Mouse (Mus musculus): ENCODE measurements around the gene Pklr. TPM values are rescaled to one million over a fixed set of nuclear protein-coding genes. Genes with fewer than 3 reads are reported as not detected.

The Pklr gene
- polyA plus RNA-seq, 2 experiments, result 0.14 to 0.50 TPM

GRCm38 (mm10) chr3:89187197-89187596 lies 51.3 kb downstream of the Pklr start:
- H3K27ac ChIP-seq (replicated peaks; ENCODE audit: low read depth, low read length), result no peak overlapping the region
- peaks cover 27% of the 10 kb centered on the region for H3K36me3 ChIP-seq (ENCODE audit: control insufficient read depth, insufficient read depth, low read length)
- no peak for DNase-seq (ENCODE audit: low spot score)
- no peak overlapping the region for H3K4me2 ChIP-seq (replicated peaks; ENCODE audit: low read depth, low read length, severe bottlenecking)
- H3K9me3 ChIP-seq (ENCODE audit: control insufficient read depth, low read length), result no peaks in the 10 kb centered on the region
- H3K4me1 ChIP-seq (ENCODE audit: control insufficient read depth, insufficient read depth, low read length), result peaks cover 23% of the 10 kb centered on the region
- no peaks in the 10 kb centered on the region for H3K27me3 ChIP-seq (ENCODE audit: control insufficient read depth, insufficient read depth, low read length)
- no peak for TF ChIP-seq POLR2A (IDR thresholded peaks at IDR 0.05; ENCODE audit: borderline replicate concordance, extremely low read depth, insufficient read depth, insufficient read length)
- ATAC-seq (ENCODE audit: low FRiP score, low read depth), result no peak
- no peak overlapping the region for H3K9ac ChIP-seq (ENCODE audit: low read depth, low read length, severe bottlenecking)
- 49% methylated on average over 20 of the region's 23 CpGs for WGBS
- no peak overlapping the region for H3K4me3 ChIP-seq (replicated peaks; ENCODE audit: low read length)

GRCm38 (mm10) chr3:89187690-89188477 lies 51.9 kb downstream of the Pklr start:
- H3K4me2 ChIP-seq (replicated peaks; ENCODE audit: low read depth, low read length, severe bottlenecking), result no peak overlapping the region
- peaks cover 23% of the 10 kb centered on the region for H3K4me1 ChIP-seq (ENCODE audit: control insufficient read depth, insufficient read depth, low read length)
- 85% methylated on average over 18 of the region's 18 CpGs for WGBS
- no peak overlapping the region for H3K27ac ChIP-seq (replicated peaks; ENCODE audit: low read depth, low read length)
- ATAC-seq (ENCODE audit: low FRiP score, low read depth) (no peak), DNase-seq (ENCODE audit: low spot score) (no peak)
- peaks cover 22% of the 10 kb centered on the region for H3K36me3 ChIP-seq (ENCODE audit: control insufficient read depth, insufficient read depth, low read length)
- H3K27me3 ChIP-seq (ENCODE audit: control insufficient read depth, insufficient read depth, low read length), result no peaks in the 10 kb centered on the region
- no peak overlapping the region for H3K9ac ChIP-seq (ENCODE audit: low read depth, low read length, severe bottlenecking)
- H3K9me3 ChIP-seq (ENCODE audit: control insufficient read depth, low read length), result no peaks in the 10 kb centered on the region
- TF ChIP-seq POLR2A (IDR thresholded peaks at IDR 0.05; ENCODE audit: borderline replicate concordance, extremely low read depth, insufficient read depth, insufficient read length), result no peak
- no peak overlapping the region for H3K4me3 ChIP-seq (replicated peaks; ENCODE audit: low read length)

GRCm38 (mm10) chr3:89188478-89188875 lies 52.5 kb downstream of the Pklr start:
- DNase-seq (ENCODE audit: low spot score) (no peak), ATAC-seq (ENCODE audit: low FRiP score, low read depth) (no peak)
- Histone ChIP-seq H3K4me1 (ENCODE audit: control insufficient read depth, insufficient read depth, low read length) (peaks cover 22% of the 10 kb centered on the region), H3K27me3 (ENCODE audit: control insufficient read depth, insufficient read depth, low read length) (no peaks in the 10 kb centered on the region), H3K4me2 (replicated peaks; ENCODE audit: low read depth, low read length, severe bottlenecking) (no peak overlapping the region), H3K4me3 (replicated peaks; ENCODE audit: low read length) (no peak overlapping the region), H3K9me3 (ENCODE audit: control insufficient read depth, low read length) (no peaks in the 10 kb centered on the region), H3K9ac (ENCODE audit: low read depth, low read length, severe bottlenecking) (no peak overlapping the region), H3K27ac (replicated peaks; ENCODE audit: low read depth, low read length) (no peak overlapping the region), H3K36me3 (ENCODE audit: control insufficient read depth, insufficient read depth, low read length) (peaks cover 22% of the 10 kb centered on the region)
- TF ChIP-seq POLR2A (IDR thresholded peaks at IDR 0.05; ENCODE audit: borderline replicate concordance, extremely low read depth, insufficient read depth, insufficient read length), result no peak
- WGBS, result 65% methylated on average over 10 of the region's 12 CpGs

- no peak overlapping the region for H3K27ac ChIP-seq (replicated peaks; ENCODE audit: low read depth, low read length)
- no peak overlapping the region for H3K4me3 ChIP-seq (replicated peaks; ENCODE audit: low read length)
- H3K36me3 ChIP-seq (ENCODE audit: control insufficient read depth, insufficient read depth, low read length), result peaks cover 22% of the 10 kb centered on the region
- no peak overlapping the region for H3K4me2 ChIP-seq (replicated peaks; ENCODE audit: low read depth, low read length, severe bottlenecking)
- no peaks in the 10 kb centered on the region for H3K27me3 ChIP-seq (ENCODE audit: control insufficient read depth, insufficient read depth, low read length)
- no peaks in the 10 kb centered on the region for H3K9me3 ChIP-seq (ENCODE audit: control insufficient read depth, low read length)
- DNase-seq (ENCODE audit: low spot score) (no peak), ATAC-seq (ENCODE audit: low FRiP score, low read depth) (no peak)
- H3K4me1 ChIP-seq (ENCODE audit: control insufficient read depth, insufficient read depth, low read length), result peaks cover 5% of the 10 kb centered on the region; the same call in 1 of the 2 replicates
- WGBS, result 90% methylated on average over 8 of the region's 8 CpGs
- no peak for TF ChIP-seq POLR2A (IDR thresholded peaks at IDR 0.05; ENCODE audit: borderline replicate concordance, extremely low read depth, insufficient read depth, insufficient read length)
- H3K9ac ChIP-seq (ENCODE audit: low read depth, low read length, severe bottlenecking), result no peak overlapping the region
Observed at GRCm38 (mm10) chr3:89190436-89190835, 54.5 kb downstream of the Pklr start.

GRCm38 (mm10) chr3:89193351-89193750 lies 57.4 kb downstream of the Pklr start:
- DNase-seq (ENCODE audit: low spot score) (no peak), ATAC-seq (ENCODE audit: low FRiP score, low read depth) (no peak)
- Histone ChIP-seq H3K4me3 (replicated peaks; ENCODE audit: low read length) (no peak overlapping the region), H3K4me1 (ENCODE audit: control insufficient read depth, insufficient read depth, low read length) (peaks cover 8% of the 10 kb centered on the region), H3K27me3 (ENCODE audit: control insufficient read depth, insufficient read depth, low read length) (no peaks in the 10 kb centered on the region), H3K36me3 (ENCODE audit: control insufficient read depth, insufficient read depth, low read length) (peaks cover 7% of the 10 kb centered on the region), H3K27ac (replicated peaks; ENCODE audit: low read depth, low read length) (no peak overlapping the region), H3K9me3 (ENCODE audit: control insufficient read depth, low read length) (no peaks in the 10 kb centered on the region), H3K9ac (ENCODE audit: low read depth, low read length, severe bottlenecking) (no peak overlapping the region), H3K4me2 (replicated peaks; ENCODE audit: low read depth, low read length, severe bottlenecking) (no peak overlapping the region)
- TF ChIP-seq POLR2A (IDR thresholded peaks at IDR 0.05; ENCODE audit: borderline replicate concordance, extremely low read depth, insufficient read depth, insufficient read length), result no peak
- 71% methylated on average over 1 of the region's 1 CpGs for WGBS

Measured in limb, embryonic 14.5 days (tissue).